Mouse (Mus musculus) CD8-positive naive resting alpha-beta T cell, adult 2 months (primary cell): Measurements from ENCODE around the gene Lbhd2.

Experiments used
- DNase-seq, 2 experiments: peaks; one replicate each; pipeline ENCODE4 v3.0.0; 2022; ENCODE audit warnings: low read depth in 2 of 2, low spot score in 2 of 2

Lbhd2 gene

GRCm38 (mm10) chr12:111406622-111407021, at the start of gene Lbhd2:
Lbhd2 (plus strand) TSS chr12:111406809.
- no peak for DNase-seq

- no peak for DNase-seq
Measured at GRCm38 (mm10) chr12:111360671-111361070, 45.9 kb upstream of the Lbhd2 start.

- DNase-seq, result no peak
Measured at GRCm38 (mm10) chr12:111361319-111362098, 45.1 kb upstream of the Lbhd2 start.

GRCm38 (mm10) chr12:111364234-111364633, 42.4 kb upstream of the Lbhd2 start:
- DNase-seq, result no peak

GRCm38 (mm10) chr12:111367065-111367464, 39.5 kb upstream of the Lbhd2 start:
- no peak for DNase-seq

GRCm38 (mm10) chr12:111370249-111370648, 36.4 kb upstream of the Lbhd2 start:
- DNase-seq, result no peak

GRCm38 (mm10) chr12:111371905-111372304, 34.7 kb upstream of the Lbhd2 start:
- no peak for DNase-seq

GRCm38 (mm10) chr12:111373411-111373810, 33.2 kb upstream of the Lbhd2 start:
- DNase-seq, result no peak

- DNase-seq, result no peak
Measured at GRCm38 (mm10) chr12:111374727-111375126, 31.9 kb upstream of the Lbhd2 start.

GRCm38 (mm10) chr12:111375559-111375958, 31.1 kb upstream of the Lbhd2 start:
- no peak for DNase-seq

- no peak for DNase-seq
Measured at GRCm38 (mm10) chr12:111376053-111376452, 30.6 kb upstream of the Lbhd2 start.

GRCm38 (mm10) chr12:111376826-111377331, 29.7 kb upstream of the Lbhd2 start:
- no peak for DNase-seq

- DNase-seq, result no peak
Measured at GRCm38 (mm10) chr12:111377376-111377973, 29.1 kb upstream of the Lbhd2 start, which contains the start of gene Cdc42bpb. Cdc42bpb (minus strand) TSS chr12:111377718.

- no peak for DNase-seq
Measured at GRCm38 (mm10) chr12:111377986-111378490, 28.6 kb upstream of the Lbhd2 start.

GRCm38 (mm10) chr12:111378812-111379211, 27.8 kb upstream of the Lbhd2 start:
- no peak for DNase-seq

GRCm38 (mm10) chr12:111385883-111386641, 20.5 kb upstream of the Lbhd2 start:
- no peak for DNase-seq

GRCm38 (mm10) chr12:111386642-111387120, 19.9 kb upstream of the Lbhd2 start:
- no peak for DNase-seq

- no peak for DNase-seq
Measured at GRCm38 (mm10) chr12:111387146-111387545, 19.5 kb upstream of the Lbhd2 start.

- no peak for DNase-seq
Measured at GRCm38 (mm10) chr12:111394008-111394407, 12.6 kb upstream of the Lbhd2 start.

- no peak for DNase-seq
Measured at GRCm38 (mm10) chr12:111396997-111397396, 9.6 kb upstream of the Lbhd2 start.
